Mouse (Mus musculus): ENCODE results near the gene Snrnp48.

Snrnp48 gene

GRCm38 (mm10) chr13:38204702-38205482 lies at the start of gene Snrnp48:
Gene Snrnp48 (plus strand): TSS chr13:38204938.
- DNase-seq (ENCODE audit: low spot score in 2 of 2) = peak; percentile 89 to 90

DNA sequence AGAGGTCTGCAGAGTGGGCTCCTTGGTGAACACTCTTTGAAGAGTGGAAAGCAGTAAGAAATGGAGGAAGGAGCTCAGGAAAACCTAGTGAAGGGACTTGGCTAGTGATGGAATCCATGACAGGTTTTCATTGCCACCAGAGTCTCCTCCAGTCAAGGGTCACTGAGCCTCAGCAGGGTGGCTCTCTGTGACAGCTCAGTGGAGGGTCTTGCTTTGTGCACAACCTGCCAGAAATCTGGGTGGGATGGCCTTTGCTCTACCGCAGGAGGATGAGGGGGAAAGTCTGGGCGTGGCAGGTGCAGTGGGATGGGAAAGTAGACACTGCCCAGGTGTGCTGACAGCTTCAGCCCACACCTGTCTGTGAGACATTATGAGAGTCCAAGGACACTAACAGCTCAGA lies 49.2 kb upstream of the Snrnp48 start:
- DNase-seq (ENCODE audit: low spot score in 2 of 2) = no peak

- DNase-seq (ENCODE audit: low spot score in 2 of 2) = no peak
These were observed 47.1 kb upstream of the Snrnp48 start for GRCm38 (mm10) chr13:38157635-38158034.

GRCm38 (mm10) chr13:38162002-38162401 lies 42.7 kb upstream of the Snrnp48 start:
- DNase-seq (ENCODE audit: low spot score in 2 of 2) = no peak

GRCm38 (mm10) chr13:38162668-38163067 lies 42.1 kb upstream of the Snrnp48 start:
- DNase-seq (ENCODE audit: low spot score in 2 of 2) = no peak

DNA sequence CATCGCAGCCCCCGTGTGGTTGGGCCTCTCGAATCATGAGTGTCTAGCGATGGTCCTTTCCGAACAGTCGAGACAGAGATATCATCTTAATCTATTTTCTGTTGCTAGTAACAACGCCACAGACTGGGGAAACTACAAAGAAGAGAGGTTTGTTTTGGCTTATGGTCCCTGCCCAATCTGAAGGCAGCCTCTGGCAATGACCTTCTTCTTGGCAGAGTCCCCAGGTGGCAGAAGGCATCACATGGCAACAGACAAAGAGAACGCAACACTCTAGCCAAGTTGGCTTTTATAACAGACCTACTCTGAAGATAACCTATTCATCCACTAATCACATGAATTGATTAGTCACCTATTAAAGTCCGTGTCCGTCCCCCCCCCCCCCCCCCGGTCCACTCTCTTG lies 39.8 kb upstream of the Snrnp48 start:
- no peak for DNase-seq (ENCODE audit: low spot score in 2 of 2)

- no peak for DNase-seq (ENCODE audit: low spot score in 2 of 2)
These were observed 37.7 kb upstream of the Snrnp48 start for GRCm38 (mm10) chr13:38167056-38167455.

DNA sequence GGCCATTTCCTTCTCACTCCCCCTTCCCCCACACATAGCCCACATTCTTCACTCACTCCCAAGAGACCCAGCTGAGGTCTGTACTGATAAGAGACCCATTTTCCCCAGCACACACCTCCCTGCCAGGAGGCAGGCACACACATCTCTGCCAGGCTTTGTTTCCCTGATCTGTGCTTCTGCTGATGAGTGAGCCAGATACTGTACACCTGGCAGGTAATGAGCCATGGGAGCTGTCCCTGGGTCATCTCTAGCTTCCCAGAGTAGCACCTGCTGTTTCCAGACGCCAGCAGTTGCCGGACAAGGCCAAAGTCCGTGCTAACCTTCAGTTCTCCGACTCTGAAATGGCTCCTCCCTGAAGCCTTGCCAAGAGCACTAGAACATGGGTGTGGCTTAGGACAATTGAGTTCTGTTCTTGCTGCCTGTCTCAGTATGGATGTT lies 34.0 kb upstream of the Snrnp48 start:
- DNase-seq (ENCODE audit: low spot score in 2 of 2) = no peak

- no peak for DNase-seq (ENCODE audit: low spot score in 2 of 2)
These were observed 11.3 kb upstream of the Snrnp48 start for GRCm38 (mm10) chr13:38193406-38193805.

GRCm38 (mm10) chr13:38201413-38201812 lies 3.3 kb upstream of the Snrnp48 start:
- DNase-seq (ENCODE audit: low spot score in 2 of 2) = no peak

DNA sequence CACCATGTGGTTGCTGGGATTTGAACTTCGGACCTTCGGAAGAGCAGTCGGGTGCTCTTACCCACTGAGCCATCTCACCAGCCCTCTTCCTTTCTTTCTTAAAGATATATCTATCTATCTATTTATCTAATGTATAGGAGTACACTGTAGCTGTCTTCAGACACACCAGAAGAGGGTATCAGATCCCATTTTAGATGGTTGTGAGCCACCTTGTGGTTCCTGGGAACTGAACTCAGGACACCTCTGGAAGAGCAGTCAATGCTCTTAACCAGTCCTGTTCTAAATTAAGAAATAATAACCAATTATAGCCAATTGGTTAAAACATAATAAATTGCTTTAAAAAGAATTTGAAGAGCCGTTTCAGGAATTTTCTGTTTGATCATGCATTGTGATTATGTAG lies 567 bp upstream of the Snrnp48 start:
- DNase-seq (ENCODE audit: low spot score in 2 of 2) = no peak

DNA sequence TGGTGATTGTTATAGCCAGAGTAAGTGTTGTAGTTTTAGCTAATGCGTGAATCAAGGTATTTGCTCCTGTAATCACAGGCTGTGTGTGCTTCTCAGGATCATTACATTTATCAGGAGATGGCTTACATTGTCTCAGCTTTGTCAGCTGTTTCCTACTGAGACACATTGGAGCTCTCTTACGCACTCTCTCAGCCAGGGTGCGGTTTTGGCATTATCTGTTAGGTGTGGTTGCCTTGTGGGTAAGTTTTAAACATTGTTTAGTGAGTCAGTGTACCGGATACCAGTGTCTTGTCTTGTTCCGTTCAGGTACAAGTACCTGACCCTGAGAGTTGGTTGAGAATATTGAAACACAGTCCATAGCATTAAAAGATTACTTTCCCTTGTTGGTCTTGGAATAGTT lies 6.4 kb downstream of the Snrnp48 start:
- no peak for DNase-seq (ENCODE audit: low spot score in 2 of 2)

- no peak for DNase-seq (ENCODE audit: low spot score in 2 of 2)
These were observed 13.9 kb downstream of the Snrnp48 start for GRCm38 (mm10) chr13:38218686-38219085.

GRCm38 (mm10) chr13:38220331-38220730 lies 15.6 kb downstream of the Snrnp48 start:
- no peak for DNase-seq (ENCODE audit: low spot score in 2 of 2)

DNA sequence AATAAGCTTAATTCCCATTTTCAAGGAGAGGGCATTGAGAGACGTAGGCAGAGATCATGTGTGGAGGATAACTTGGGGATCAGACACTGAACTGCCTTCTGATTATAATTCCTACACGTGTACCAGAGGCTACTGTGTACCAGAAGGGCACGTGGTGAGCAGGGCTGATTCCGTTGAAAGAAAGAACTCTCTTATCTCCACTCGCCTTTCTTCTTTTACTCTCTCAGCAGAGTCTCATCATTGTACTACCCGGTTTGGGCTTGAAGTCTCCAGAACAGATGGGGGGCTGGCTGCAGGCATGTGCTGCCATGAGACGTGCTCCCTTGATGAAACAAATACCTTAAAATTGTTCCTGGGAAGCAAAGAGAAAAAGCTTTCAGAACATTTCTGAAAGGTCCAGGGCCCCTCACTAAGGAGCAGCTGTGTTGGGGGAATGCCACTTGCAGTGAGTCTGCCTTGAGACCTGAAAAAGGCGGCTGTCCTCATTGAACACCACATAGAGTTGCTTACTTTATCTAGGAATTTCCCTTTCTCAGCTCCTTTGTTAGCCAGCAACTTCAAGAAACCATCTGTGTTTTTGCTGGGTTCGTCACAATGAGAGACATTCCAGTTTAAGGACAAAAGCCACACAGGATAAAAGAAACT lies 25.6 kb downstream of the Snrnp48 start:
- DNase-seq (ENCODE audit: low spot score in 2 of 2) = no peak

DNA sequence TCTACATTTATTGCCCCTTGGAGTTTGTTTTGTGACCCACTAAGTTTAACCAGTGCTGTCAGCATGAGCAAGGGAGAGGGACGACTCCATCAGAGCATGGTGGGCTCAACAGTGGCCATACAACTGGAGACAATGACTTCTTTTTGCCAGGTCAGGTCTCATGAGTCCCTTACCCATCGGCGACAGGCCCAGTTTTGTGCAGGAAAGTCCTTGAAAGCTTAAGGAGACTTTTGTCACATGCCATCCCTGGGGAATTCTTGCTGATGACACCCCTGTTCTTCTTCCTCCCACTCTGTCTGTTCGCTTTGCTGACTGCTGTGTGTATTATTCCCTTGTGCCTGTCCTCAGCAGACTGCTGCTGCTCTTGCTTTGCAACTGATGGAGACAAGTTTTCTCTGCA lies 27.7 kb downstream of the Snrnp48 start:
- DNase-seq (ENCODE audit: low spot score in 2 of 2) = no peak

DNA sequence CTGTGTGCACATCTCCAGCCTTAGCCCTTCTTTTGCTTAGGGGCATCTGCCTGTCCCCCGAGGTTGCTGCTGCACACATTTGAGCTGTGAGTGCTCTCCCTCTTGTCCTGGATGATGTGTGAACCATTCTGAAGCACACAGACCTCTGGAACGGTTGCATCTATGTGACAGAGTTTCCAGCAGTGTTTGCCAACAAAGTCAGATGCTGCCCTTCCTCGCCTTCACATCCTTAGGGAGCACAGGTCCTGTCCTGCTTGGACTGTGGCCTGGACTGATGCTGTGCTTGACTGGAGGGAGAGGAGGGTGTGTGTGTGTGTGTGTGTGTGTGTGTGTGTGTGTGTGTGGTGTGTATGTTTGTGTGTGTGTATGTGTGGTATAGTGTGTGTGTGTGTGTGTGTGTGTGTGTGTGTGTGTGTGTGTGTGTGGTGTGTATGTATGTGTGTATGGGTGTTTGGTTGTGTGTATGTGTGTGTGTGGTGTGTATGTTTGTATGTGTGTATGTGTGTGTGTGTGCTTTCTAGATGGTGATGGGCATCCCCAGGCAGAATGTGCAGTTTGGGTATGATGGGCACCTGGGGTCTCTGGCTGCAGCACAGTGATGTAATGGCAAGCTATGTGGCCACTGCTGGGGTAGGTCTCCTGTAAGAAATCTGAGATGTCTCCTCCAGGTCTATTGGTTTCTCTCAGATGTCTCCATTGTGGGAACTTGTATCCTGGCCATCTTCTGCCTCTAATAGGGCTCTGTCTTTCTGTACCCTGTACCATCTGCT lies 28.3 kb downstream of the Snrnp48 start:
- DNase-seq (ENCODE audit: low spot score in 2 of 2) = no peak

- DNase-seq (ENCODE audit: low spot score in 2 of 2) = no peak
These were observed 29.9 kb downstream of the Snrnp48 start for GRCm38 (mm10) chr13:38234651-38235050.

GRCm38 (mm10) chr13:38235370-38235769 lies 30.6 kb downstream of the Snrnp48 start:
- peak in 1 of 2 experiments; percentile 9 for DNase-seq (ENCODE audit: low spot score in 2 of 2)

GRCm38 (mm10) chr13:38248151-38248550 lies 43.4 kb downstream of the Snrnp48 start:
- no peak for DNase-seq (ENCODE audit: low spot score in 2 of 2)

- no peak for DNase-seq (ENCODE audit: low spot score in 2 of 2)
These were observed 46.5 kb downstream of the Snrnp48 start for GRCm38 (mm10) chr13:38251226-38251625.

DNA sequence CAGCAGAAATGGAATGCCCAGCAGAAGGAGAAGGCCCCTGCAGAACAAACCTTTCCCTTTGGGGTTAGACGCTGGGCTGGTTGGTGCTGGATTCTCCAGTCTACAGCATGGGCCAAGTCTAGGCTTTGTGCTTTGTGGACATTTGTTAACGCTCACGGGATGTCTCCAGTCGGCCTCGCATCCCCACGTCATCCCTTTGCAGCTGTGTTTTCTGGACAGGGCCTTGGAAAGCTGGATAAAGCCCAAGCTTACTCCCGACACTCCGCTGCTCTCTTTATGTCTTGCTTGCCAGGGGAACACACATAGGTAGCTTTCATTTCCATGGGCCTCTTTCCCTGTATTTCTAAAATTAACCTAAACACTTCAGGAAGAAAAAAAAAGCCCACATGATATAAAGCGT lies 49.0 kb downstream of the Snrnp48 start:
- no peak for DNase-seq (ENCODE audit: low spot score in 2 of 2)

- no peak for DNase-seq (ENCODE audit: low spot score in 2 of 2)
These were observed 54.2 kb downstream of the Snrnp48 start for GRCm38 (mm10) chr13:38258901-38259300.
